Mouse (Mus musculus) embryonic facial prominence, embryonic 15.5 days (tissue): ENCODE measurements around the gene Nr2e1. TPM values are rescaled to one million over a fixed set of nuclear protein-coding genes. Genes with fewer than 3 reads are reported as not detected.
A peak's percentile ranks its signal among the peaks of the same experiment; 100 is the strongest.

Source experiments
- ATAC-seq: fragments of 200-750 bp; cut with Nextera tagmentation; 2 replicates; pipeline ENCODE4 v1.8.0; 2017; ENCODE audit warnings: low read depth, moderate TSS enrichment; ENCODE audit not compliant: insufficient number of reproducible peaks, low FRiP score, low TSS enrichment
- H3K27ac ChIP-seq: fragments of 300-500 bp; sonication (generic); replicated peaks from 2 replicates; pipeline ENCODE4 v1.5.1; 2015; ENCODE audit warnings: mild to moderate bottlenecking, inconsistent platforms
- H3K27me3 ChIP-seq: fragments of 300-500 bp; sonication (generic); 2 replicates; pipeline ENCODE4 v1.6.1; 2015; ENCODE audit warnings: inconsistent platforms
- H3K36me3 ChIP-seq: fragments of 300-500 bp; sonication (generic); 2 replicates; pipeline ENCODE4 v1.6.1; 2015; ENCODE audit warnings: mild to moderate bottlenecking, inconsistent platforms
- H3K4me1 ChIP-seq: fragments of 300-500 bp; sonication (generic); 2 replicates; pipeline ENCODE4 v1.6.1; 2015; ENCODE audit warnings: inconsistent platforms
- H3K4me2 ChIP-seq: fragments of 300-500 bp; sonication (generic); replicated peaks from 2 replicates; pipeline ENCODE4 v1.6.1; 2015; ENCODE audit warnings: mild to moderate bottlenecking, inconsistent platforms
- H3K4me3 ChIP-seq: fragments of 300-500 bp; sonication (generic); replicated peaks from 2 replicates; pipeline ENCODE4 v1.5.1; 2015; ENCODE audit warnings: mild to moderate bottlenecking, inconsistent platforms
- H3K9ac ChIP-seq: fragments of 300-500 bp; sonication (generic); 2 replicates; pipeline ENCODE4 v1.6.1; 2015; ENCODE audit warnings: inconsistent platforms
- H3K9me3 ChIP-seq: fragments of 300-500 bp; sonication (generic); replicated peaks from 2 replicates; pipeline ENCODE4 v1.6.1; 2016; ENCODE audit warnings: inconsistent platforms
- WGBS: fragments of 180-500 bp; shearing (Covaris S2); methylation state at CpG from one replicate; pipeline ENCODE4 v1.1.7; 2015; 5-methylcytosine and 5-hydroxymethylcytosine counted together
- polyA plus RNA-seq: library from polyadenylated mRNA; unstranded; fragments of >200 nt; fragmentation: Nextera tagmentation; extraction: Ambion mirVana; gene quantifications from 2 replicates; pipeline ENCODE4 v1.2.1, GENCODE M21; 2015

Nr2e1 gene
- polyA plus RNA-seq, 1 experiment from 2014 or later = 1.7 TPM

DNA sequence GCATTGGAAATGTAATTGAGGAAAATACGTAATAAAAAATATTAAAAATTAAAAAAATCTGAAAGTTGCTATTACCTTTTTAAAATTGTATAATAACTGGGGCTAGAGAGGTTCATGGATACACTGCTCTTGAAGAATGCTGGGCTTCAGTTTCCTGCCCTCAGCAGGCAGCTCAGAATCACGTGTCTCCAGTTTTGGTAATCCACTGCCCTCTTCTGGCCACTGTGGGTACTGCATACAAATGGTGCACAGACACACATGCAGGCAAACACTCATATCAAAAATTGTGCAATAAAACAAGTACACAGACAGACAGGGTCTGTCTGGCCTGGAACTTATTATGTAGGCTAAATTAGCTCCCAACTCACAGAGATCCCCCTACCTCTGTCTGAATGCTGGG lies 21.4 kb upstream of the Nr2e1 start:
- Histone ChIP-seq H3K27me3 (peaks cover 28% of the 10 kb centered on the region), H3K4me2 (no peak overlapping the region), H3K9me3 (peaks cover 5% of the 10 kb centered on the region), H3K9ac (no peak overlapping the region), H3K4me1 (no peaks in the 10 kb centered on the region), H3K27ac (no peak overlapping the region), H3K4me3 (no peak overlapping the region), H3K36me3 (no peaks in the 10 kb centered on the region)
- no peak for ATAC-seq
- 69% methylated on average over 2 of the region's 2 CpGs for WGBS

DNA sequence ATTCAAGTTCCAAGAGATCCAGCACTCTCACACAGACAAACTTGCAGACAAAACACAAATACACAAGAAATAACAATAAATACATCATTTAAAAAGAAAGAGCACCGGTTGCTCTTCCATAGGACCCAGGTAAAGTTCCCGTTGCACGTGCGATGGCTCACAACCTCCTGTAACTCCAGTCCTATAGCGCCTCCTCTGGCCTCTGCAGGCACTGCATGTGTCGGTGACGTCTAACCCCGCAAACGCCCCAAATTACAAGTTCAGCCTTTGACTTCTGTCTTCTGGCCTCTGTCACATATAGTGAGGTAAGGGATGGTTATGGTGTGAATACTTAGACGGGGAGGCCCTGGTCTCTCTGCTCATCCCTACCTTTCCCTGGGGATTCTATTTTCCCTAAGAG lies 18.1 kb upstream of the Nr2e1 start:
- Histone ChIP-seq H3K36me3 (no peaks in the 10 kb centered on the region), H3K27ac (no peak overlapping the region), H3K4me3 (no peak overlapping the region), H3K4me2 (no peak overlapping the region), H3K27me3 (peaks cover 23% of the 10 kb centered on the region), H3K9ac (no peak overlapping the region), H3K9me3 (peaks cover 5% of the 10 kb centered on the region; the same call in 1 of the 2 replicates), H3K4me1 (no peaks in the 10 kb centered on the region)
- no peak for ATAC-seq
- WGBS = 22% methylated on average over 10 of the region's 10 CpGs

DNA sequence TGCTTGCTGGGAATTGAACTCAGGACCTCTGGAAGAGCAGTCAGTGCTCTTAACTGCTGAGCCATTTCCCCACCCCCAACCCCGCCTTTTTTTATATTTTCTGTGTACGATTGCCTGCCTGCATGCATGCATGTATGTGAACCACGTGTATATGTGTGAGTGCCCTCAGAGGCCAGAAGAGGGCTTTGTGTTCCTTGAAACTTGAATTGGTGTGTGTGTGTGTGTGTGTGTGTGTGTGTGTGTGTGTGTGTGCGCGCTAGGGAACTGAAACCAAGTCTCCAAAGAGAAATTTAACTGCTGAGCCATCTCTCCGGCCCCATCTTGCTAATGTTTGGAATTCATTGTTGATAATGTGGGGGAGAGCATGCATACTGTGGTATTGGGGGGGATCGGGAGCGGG lies 15.2 kb upstream of the Nr2e1 start:
- no peak for ATAC-seq
- Histone ChIP-seq H3K36me3 (no peaks in the 10 kb centered on the region), H3K27me3 (peaks cover 46% of the 10 kb centered on the region), H3K27ac (no peak overlapping the region), H3K9ac (no peak overlapping the region), H3K4me3 (no peak overlapping the region), H3K4me1 (no peaks in the 10 kb centered on the region), H3K9me3 (no peaks in the 10 kb centered on the region), H3K4me2 (no peak overlapping the region)
- WGBS = 80% methylated on average over 8 of the region's 8 CpGs

DNA sequence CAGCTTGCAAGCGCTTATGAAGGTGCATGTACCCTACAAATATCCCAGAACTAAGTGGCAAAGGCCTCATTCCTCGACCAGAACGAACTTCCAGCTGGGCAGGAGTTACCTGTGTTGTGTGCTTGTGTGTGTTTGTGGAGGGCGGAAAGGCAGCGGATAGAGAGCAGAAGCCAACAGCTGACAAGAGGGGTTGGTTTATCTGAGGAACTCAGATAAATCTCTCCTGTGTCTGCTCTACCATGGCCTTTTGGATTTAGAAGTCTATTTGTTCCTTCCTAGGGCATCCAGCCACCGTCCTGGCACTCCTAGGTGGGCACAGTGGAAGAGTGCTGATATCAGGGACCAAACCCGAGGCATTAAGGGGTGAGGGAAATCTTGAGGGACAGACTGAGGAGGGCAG lies 9.8 kb upstream of the Nr2e1 start:
- no peak for ATAC-seq
- no peaks in the 10 kb centered on the region for H3K9me3 ChIP-seq
- no peaks in the 10 kb centered on the region for H3K36me3 ChIP-seq
- peaks cover 86% of the 10 kb centered on the region for H3K27me3 ChIP-seq
- WGBS = 20% methylated on average over 7 of the region's 7 CpGs
- H3K4me2 ChIP-seq = no peak overlapping the region
- H3K9ac ChIP-seq = no peak overlapping the region
- H3K4me3 ChIP-seq = no peak overlapping the region
- H3K27ac ChIP-seq = no peak overlapping the region
- H3K4me1 ChIP-seq = peaks cover 11% of the 10 kb centered on the region

DNA sequence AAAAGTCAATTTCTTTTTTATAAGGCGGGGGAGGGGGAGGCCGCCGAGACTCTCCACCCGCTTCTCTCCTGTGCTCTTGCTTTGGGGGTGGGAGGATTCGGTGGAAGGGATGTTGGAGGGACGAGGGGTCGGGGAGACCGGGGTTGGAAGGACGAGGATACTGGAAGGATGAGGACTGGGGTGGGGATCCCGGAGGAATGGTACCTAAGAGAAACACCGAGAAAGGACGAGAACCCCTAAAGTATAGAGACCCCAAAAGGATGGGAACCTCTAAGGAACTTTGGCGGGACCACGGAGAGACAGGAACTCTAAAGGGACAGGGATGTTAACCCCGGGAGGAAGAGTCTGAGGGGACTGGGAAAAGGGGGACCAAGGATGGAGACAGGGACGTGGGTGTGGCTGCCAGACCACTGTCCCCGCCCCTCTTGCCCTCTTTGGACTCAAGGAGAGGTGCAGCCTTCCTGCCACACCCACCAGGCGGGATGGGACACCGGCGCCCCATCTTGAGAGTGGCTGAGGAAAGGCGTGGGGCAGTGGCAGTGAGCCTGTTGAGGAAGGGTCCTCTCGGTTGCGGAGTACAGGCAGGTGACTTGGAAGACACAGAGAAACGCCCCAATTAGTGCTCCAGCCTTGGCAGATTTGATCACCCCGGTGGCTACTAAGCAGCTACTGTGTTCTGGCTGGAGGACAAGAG lies 8.7 kb upstream of the Nr2e1 start:
- H3K4me2 ChIP-seq = peak overlapping the region; percentile 49
- no peak overlapping the region for H3K9ac ChIP-seq
- no peaks in the 10 kb centered on the region for H3K9me3 ChIP-seq
- no peak for ATAC-seq
- H3K36me3 ChIP-seq = no peaks in the 10 kb centered on the region
- peak overlapping the region; percentile 37 for H3K4me3 ChIP-seq
- H3K4me1 ChIP-seq = peaks cover 11% of the 10 kb centered on the region
- no peak overlapping the region for H3K27ac ChIP-seq
- 1% methylated on average over 25 of the region's 25 CpGs for WGBS
- peaks cover 94% of the 10 kb centered on the region for H3K27me3 ChIP-seq

DNA sequence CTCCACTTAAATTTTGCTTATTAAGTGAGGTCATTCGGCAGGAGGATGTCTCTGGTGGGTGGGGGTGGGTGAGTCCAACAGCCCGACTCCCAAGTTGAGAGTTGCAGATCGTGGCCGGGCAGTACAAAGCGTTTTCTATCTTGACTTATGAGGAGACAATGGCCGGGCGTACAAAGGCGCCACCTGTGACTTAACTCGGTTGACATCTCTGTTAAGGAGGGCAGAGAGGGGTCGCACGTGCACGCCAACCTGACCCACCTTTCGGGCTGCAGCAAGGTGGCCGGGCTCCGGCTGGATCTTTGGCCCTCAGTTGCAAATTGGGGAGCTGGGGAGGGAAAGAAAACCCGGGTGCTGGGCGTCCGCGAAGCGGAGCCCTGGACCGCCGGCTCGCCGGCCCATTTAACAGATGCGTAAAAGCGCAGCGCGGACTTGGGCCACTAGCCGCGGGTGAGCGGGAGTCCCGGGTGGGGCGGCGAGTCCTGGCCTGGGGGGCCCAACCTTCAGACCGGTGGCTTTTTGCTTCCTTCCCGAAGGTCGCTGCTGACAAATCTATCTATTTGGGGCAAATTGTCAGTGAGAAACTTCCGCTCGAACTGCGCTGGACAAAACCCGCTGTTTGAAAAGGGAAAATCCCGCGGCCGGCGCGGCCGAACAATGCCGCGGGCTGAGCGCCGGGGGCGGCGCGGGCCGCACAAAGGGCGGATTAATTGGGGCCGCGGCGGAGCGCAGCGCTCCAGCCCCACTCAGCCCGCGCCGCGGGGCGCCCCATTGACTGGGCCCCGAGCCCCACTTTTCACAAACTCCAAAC lies 8.0 kb upstream of the Nr2e1 start:
- under 1% methylated on average over 67 of the region's 67 CpGs for WGBS
- Histone ChIP-seq H3K4me2 (peak overlapping the region; percentile 49), H3K27me3 (peaks cover 95% of the 10 kb centered on the region), H3K9me3 (no peaks in the 10 kb centered on the region), H3K9ac (no peak overlapping the region), H3K4me1 (peaks cover 11% of the 10 kb centered on the region), H3K27ac (no peak overlapping the region), H3K4me3 (peak overlapping the region; percentile 37), H3K36me3 (no peaks in the 10 kb centered on the region)
- ATAC-seq = no peak

DNA sequence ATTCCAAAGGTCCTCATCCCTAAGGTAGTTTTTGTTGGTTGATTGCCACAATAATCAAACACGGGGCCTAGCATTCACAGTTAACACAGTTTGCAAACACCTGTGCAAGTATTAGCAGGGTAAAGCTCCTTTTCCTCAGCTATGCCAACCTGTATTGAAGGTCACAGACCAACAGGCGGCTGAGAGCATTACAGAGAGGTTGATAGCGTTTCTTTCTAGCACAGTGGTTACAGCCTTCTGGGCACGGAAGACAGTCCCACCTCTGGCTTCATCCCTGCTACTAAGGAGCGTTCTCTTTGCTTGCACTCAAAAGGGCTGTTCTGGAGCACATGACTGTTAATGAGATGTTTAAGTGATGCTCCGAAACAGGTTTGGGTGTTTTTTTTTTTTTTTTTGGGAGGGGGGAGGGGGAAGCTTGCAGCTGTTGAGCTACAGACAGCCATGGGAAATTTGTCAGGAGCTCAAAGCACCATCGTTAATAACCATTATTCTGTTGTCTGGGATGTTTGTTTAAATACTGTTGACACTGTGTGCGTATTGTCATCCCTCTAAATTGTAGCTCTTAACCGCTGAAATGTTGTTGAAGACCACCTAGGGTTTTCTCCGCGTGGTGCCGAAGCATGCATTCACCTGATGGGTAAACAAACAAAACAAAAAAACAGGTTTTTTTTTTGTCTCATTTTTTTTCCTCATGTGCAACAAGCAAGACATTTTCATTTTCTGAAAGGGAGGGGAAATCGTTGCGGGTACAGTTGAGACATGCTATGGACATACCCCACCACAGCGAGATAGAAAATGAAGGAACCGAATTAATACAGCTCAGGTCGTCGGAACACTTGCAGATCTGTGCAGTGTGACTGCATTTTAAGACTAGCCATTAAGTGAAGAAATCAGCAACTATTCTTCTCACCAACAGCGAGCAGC lies 7.1 kb upstream of the Nr2e1 start:
- Histone ChIP-seq H3K9ac (no peak overlapping the region), H3K36me3 (no peaks in the 10 kb centered on the region), H3K27ac (no peak overlapping the region), H3K4me2 (no peak overlapping the region), H3K9me3 (no peaks in the 10 kb centered on the region), H3K27me3 (peaks cover 98% of the 10 kb centered on the region), H3K4me3 (no peak overlapping the region), H3K4me1 (peaks cover 15% of the 10 kb centered on the region)
- ATAC-seq = no peak
- 3% methylated on average over 19 of the region's 19 CpGs for WGBS

DNA sequence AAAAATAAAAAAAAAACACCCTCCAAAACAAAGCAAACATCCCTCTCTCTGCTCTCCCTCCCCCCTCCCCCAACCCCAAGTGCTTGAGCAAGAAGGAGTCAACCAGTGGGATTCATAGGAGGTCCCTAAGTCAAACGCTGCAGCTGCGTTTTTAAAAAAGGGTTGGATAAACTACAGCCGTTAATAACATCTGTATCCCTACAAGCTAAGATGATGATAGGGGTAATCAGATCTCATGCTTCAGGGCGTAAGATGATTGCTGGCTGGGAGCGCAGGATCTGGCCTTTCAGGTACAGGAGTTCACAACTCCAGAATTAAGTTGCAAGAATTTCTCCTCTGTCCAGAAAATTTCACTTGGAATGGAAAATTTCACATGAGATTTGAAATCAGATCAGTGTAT lies 6.1 kb upstream of the Nr2e1 start:
- H3K4me1 ChIP-seq = peaks cover 18% of the 10 kb centered on the region
- no peaks in the 10 kb centered on the region for H3K36me3 ChIP-seq
- H3K4me2 ChIP-seq = no peak overlapping the region
- H3K9me3 ChIP-seq = no peaks in the 10 kb centered on the region
- no peak overlapping the region for H3K9ac ChIP-seq
- H3K27me3 ChIP-seq = peaks cover 98% of the 10 kb centered on the region
- no peak overlapping the region for H3K4me3 ChIP-seq
- no peak for ATAC-seq
- no peak overlapping the region for H3K27ac ChIP-seq
- WGBS = 4% methylated on average over 5 of the region's 5 CpGs

DNA sequence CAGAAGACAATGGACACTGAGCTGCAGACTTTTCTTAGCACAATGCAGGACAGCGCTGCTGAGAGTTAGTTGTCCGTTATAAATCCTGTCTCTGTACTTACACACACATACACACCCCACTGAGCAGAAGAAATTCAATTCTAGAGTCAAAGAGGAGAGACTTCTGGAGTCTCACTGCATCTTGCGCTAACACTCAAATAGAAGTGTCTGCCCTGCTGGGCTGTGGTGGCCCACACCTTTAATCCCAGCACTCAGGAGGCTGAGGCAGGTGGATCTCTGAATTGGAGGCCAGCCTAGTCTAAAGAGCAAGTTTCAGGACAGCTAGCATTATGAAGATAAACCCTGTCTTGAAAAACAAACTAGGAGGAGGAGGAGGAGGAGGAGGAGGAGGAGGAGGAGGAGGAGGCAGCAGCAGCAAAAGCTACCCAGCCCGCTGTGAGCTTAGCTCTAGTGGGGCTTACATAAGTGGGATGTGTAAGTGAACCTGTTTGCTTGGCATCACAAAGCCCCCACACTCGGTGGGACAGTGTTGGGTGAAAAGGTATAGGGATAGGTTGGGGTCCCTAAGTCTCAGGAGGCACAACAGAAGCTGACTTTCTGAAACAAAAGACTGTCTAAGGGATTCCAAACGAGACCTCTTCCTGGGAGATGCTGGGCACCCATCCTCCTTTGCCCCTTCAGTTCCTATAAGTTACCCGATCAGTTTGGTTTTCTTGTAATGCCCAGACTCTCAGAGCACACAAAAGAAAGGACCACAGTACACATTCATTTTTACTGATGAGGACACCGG lies 4.7 kb upstream of the Nr2e1 start:
- WGBS = 5% methylated on average over 8 of the region's 8 CpGs
- peaks cover 98% of the 10 kb centered on the region for H3K27me3 ChIP-seq
- H3K27ac ChIP-seq = no peak overlapping the region
- no peak overlapping the region for H3K4me3 ChIP-seq
- H3K9ac ChIP-seq = no peak overlapping the region
- peaks cover 32% of the 10 kb centered on the region for H3K4me1 ChIP-seq
- H3K4me2 ChIP-seq = no peak overlapping the region
- no peaks in the 10 kb centered on the region for H3K9me3 ChIP-seq
- H3K36me3 ChIP-seq = no peaks in the 10 kb centered on the region
- no peak for ATAC-seq

DNA sequence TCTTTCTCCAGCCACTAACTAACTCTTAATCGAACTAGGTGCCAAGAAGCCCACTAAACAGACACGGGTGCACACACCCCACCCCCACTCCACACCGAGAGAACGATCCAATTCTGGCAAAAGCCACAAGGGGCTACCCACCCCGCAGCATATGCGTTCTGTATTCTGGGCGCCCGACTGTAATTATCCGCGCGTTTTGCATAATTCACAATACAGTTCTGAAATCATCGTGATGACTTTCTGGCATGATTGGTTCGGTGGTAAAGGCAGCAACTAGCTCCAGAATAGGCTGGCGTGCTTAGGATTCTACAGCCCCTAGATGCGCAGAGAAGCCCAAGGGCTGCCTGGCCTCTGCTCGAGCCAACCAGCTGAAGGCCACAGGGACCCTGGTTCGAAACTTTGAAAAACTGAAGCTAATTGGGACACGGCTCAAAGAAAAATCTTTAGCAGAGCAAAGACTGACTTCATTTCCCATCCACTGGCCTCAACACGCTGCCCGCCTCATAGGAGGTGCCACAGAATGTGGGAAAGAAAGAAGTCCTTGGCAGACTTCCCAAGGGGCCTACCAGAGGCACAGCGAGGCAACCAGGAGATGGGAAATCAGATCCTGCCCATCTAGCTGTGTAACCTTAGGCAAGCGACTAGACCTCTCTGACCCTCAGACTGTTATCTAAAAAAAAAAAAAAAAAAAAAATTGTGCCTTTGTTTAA lies 2.3 kb upstream of the Nr2e1 start:
- ATAC-seq = no peak
- WGBS = 3% methylated on average over 22 of the region's 22 CpGs
- no peak overlapping the region for H3K4me3 ChIP-seq

More for the DNA sequence above, 2.3 kb upstream of the Nr2e1 start:
- no peak overlapping the region for H3K9ac ChIP-seq
- no peaks in the 10 kb centered on the region for H3K36me3 ChIP-seq
- no peak overlapping the region for H3K4me2 ChIP-seq
- peaks cover 33% of the 10 kb centered on the region for H3K4me1 ChIP-seq
- H3K27me3 ChIP-seq = peaks cover 96% of the 10 kb centered on the region
- no peak overlapping the region for H3K27ac ChIP-seq
- H3K9me3 ChIP-seq = no peaks in the 10 kb centered on the region
